ENCODE assay signal across 12 mouse cellular contexts in genomic region chr7:83653605-83654051, GRCm38 (mm10). TPM values are rescaled to one million over a fixed set of nuclear protein-coding genes. Genes with fewer than 3 reads are reported as not detected.
DNase-seq lines count a peak whose midpoint lies in the region; ATAC-seq and TF ChIP-seq lines count a peak whose summit lies in the region.
"Had no signal": no experiment of that assay in that cellular context is flagged by ENCODE, and none has a peak within 500 bp of the region (broad histone marks: within the 10 kb centered on the region; RNA-seq: fewer than 3 reads in every experiment).

No protein-coding gene starts in this region.

- H3K4me1 ChIP-seq in heart, postnatal 0 days (ENCODE audit: control insufficient read depth, insufficient read depth): no peaks in the 10 kb centered on the region
- no peaks in the 10 kb centered on the region for H3K4me1 ChIP-seq in liver, embryonic 11.5 days (replicated peaks; ENCODE audit: control insufficient read depth, insufficient read depth, low read length)
- H3K4me1 ChIP-seq: forebrain, embryonic 12.5 days; heart, embryonic 13.5 days had no signal

- peak overlapping the region; percentile 42; the same call in 1 of the 2 replicates for H3K4me2 ChIP-seq in heart, postnatal 0 days (ENCODE audit: low read depth, low read length)
- H3K4me2 ChIP-seq in liver, embryonic 11.5 days: peak overlapping the region; percentile 2; the same call in 1 of the 2 replicates
- H3K4me2 ChIP-seq: forebrain, embryonic 12.5 days; heart, embryonic 13.5 days had no signal

- H3K9me3 ChIP-seq in heart, postnatal 0 days (replicated peaks; ENCODE audit: control insufficient read depth, low read length): no peaks in the 10 kb centered on the region; the same call in 1 of the 2 replicates
- no peaks in the 10 kb centered on the region for H3K9me3 ChIP-seq in liver, embryonic 11.5 days (ENCODE audit: control insufficient read depth, low read length)
- H3K9me3 ChIP-seq: forebrain, embryonic 12.5 days; heart, embryonic 13.5 days; limb, embryonic 10.5 days had no signal

- H3K27me3 ChIP-seq in heart, postnatal 0 days (ENCODE audit: control insufficient read depth, insufficient read depth, low read length): no peaks in the 10 kb centered on the region
- no peaks in the 10 kb centered on the region for H3K27me3 ChIP-seq in liver, embryonic 11.5 days (replicated peaks; ENCODE audit: control insufficient read depth, insufficient read depth, low read length)
- H3K27me3 ChIP-seq: forebrain, embryonic 12.5 days; heart, embryonic 13.5 days had no signal

- H3K9ac ChIP-seq in heart, postnatal 0 days (replicated peaks; ENCODE audit: low read depth, low read length): no peak overlapping the region
- no peak overlapping the region for H3K9ac ChIP-seq in liver, embryonic 11.5 days (ENCODE audit: low read depth, low read length)
- H3K9ac ChIP-seq: forebrain, embryonic 12.5 days; heart, embryonic 13.5 days had no signal

- no peak for DNase-seq in heart, postnatal 0 days (ENCODE audit: low spot score)
- no peak for DNase-seq in heart, postnatal 10 days
- peak; percentile 14 for DNase-seq in NIH3T3 (ENCODE audit: low read depth)
- DNase-seq in liver, embryonic 11.5 days (ENCODE audit: low spot score): no peak
- DNase-seq in ovary, postnatal 36 days (ENCODE audit: low spot score): no peak
- DNase-seq in adrenal gland, postnatal 10 days: no peak
- DNase-seq: kidney, postnatal 25 days had no signal

- no peak for ATAC-seq in heart, postnatal 0 days (ENCODE audit: insufficient read depth, low read depth)
- ATAC-seq in liver, embryonic 11.5 days (replicated peaks; ENCODE audit: low FRiP score): no peak
- peak; percentile 13; the same call in 1 of the 2 replicates for ATAC-seq in monocyte, adult 5-6 weeks (replicated peaks; ENCODE audit: insufficient number of reproducible peaks, low FRiP score, low TSS enrichment, poor library complexity, severe bottlenecking)
- ATAC-seq: hindbrain, embryonic 16.5 days had no signal

- no peak for TF ChIP-seq CTCF in heart, postnatal 0 days (IDR thresholded peaks at IDR 0.05; ENCODE audit: low read depth)

- no peak for TF ChIP-seq EP300 in heart, postnatal 0 days (IDR thresholded peaks at IDR 0.05; ENCODE audit: low read depth)

- no peak overlapping the region for H3K27ac ChIP-seq in heart, postnatal 0 days (ENCODE audit: low read depth)
- no peak overlapping the region for H3K27ac ChIP-seq in liver, embryonic 11.5 days (ENCODE audit: low read depth, low read length)
- H3K27ac ChIP-seq: forebrain, embryonic 12.5 days; heart, embryonic 13.5 days; limb, embryonic 10.5 days had no signal

- no peaks in the 10 kb centered on the region for H3K36me3 ChIP-seq in heart, postnatal 0 days (replicated peaks; ENCODE audit: control insufficient read depth, insufficient read depth, low read length)
- no peaks in the 10 kb centered on the region for H3K36me3 ChIP-seq in liver, embryonic 11.5 days (ENCODE audit: control insufficient read depth, insufficient read depth, low read length)
- H3K36me3 ChIP-seq: forebrain, embryonic 12.5 days; heart, embryonic 13.5 days; limb, embryonic 10.5 days had no signal

- peak overlapping the region; percentile 34; the same call in 1 of the 2 replicates for H3K4me3 ChIP-seq in heart, postnatal 0 days (ENCODE audit: low read depth, low read length)
- H3K4me3 ChIP-seq in liver, embryonic 11.5 days (ENCODE audit: low read depth, low read length): no peak overlapping the region
- H3K4me3 ChIP-seq: forebrain, embryonic 12.5 days; heart, embryonic 13.5 days; limb, embryonic 10.5 days had no signal

- intact Hi-C loops in heart, postnatal 10 days (cut with DNase I): no loop called here

- 75% methylated on average over 2 of the region's 2 CpGs for WGBS in heart, postnatal 0 days
- WGBS in liver, embryonic 11.5 days: 66% methylated on average over 2 of the region's 2 CpGs

RNA-seq across cellular contexts. Expression of gene Stard5, which starts 21.9 kb away (rescaled TPM):
- 12.1 and 14.8 TPM in 2 replicates for total RNA-seq in heart, postnatal 0 days (2014; rRNA removed; ENCODE audit: low replicate concordance)
- 20.0 and 20.6 TPM in 2 replicates for polyA plus RNA-seq in heart, postnatal 0 days (2015; fragmentation: Nextera tagmentation; extraction: Ambion mirVana)
- 10 to 100 TPM; 19.5 to 22.9 TPM for total RNA-seq in heart, postnatal 10 days (2021)
- polyA plus RNA-seq in liver, embryonic 11.5 days (2014; fragmentation: Nextera tagmentation; extraction: Ambion mirVana): 9.2 and 10.8 TPM in 2 replicates
- 32.2 to 38.7 TPM (median 38.0 TPM) in 3 replicates for total RNA-seq in monocyte, adult 5-6 weeks (2017)
- 10 to 100 TPM; 30.1 to 35.2 TPM for total RNA-seq in adrenal gland, postnatal 10 days (2021)
